Mouse (Mus musculus): ENCODE results near the gene Atrnl1.

Atrnl1 gene

GRCm38 (mm10) chr19:58075252-58075651, 464.4 kb downstream of the Atrnl1 start:
- DNase-seq (ENCODE audit: low read depth): no peak

- no peak for DNase-seq (ENCODE audit: low read depth)
These were observed 466.1 kb downstream of the Atrnl1 start for GRCm38 (mm10) chr19:58076961-58077371.

- no peak for DNase-seq (ENCODE audit: low read depth)
These were observed 466.8 kb downstream of the Atrnl1 start for GRCm38 (mm10) chr19:58077529-58078070.

- no peak for DNase-seq (ENCODE audit: low read depth)
These were observed 469.3 kb downstream of the Atrnl1 start for GRCm38 (mm10) chr19:58080168-58080567.

- DNase-seq (ENCODE audit: low read depth): no peak
These were observed 471.9 kb downstream of the Atrnl1 start for GRCm38 (mm10) chr19:58082751-58083150.

GRCm38 (mm10) chr19:58084826-58085225, 474.0 kb downstream of the Atrnl1 start:
- DNase-seq (ENCODE audit: low read depth): no peak

- no peak for DNase-seq (ENCODE audit: low read depth)
These were observed 475.9 kb downstream of the Atrnl1 start for GRCm38 (mm10) chr19:58086734-58087133.

GRCm38 (mm10) chr19:58087901-58088300, 477.1 kb downstream of the Atrnl1 start:
- no peak for DNase-seq (ENCODE audit: low read depth)

GRCm38 (mm10) chr19:58088433-58088832, 477.6 kb downstream of the Atrnl1 start:
- no peak for DNase-seq (ENCODE audit: low read depth)

- no peak for DNase-seq (ENCODE audit: low read depth)
These were observed 481.1 kb downstream of the Atrnl1 start for GRCm38 (mm10) chr19:58091911-58092310.

GRCm38 (mm10) chr19:58094781-58095543, 484.1 kb downstream of the Atrnl1 start:
- no peak for DNase-seq (ENCODE audit: low read depth)

GRCm38 (mm10) chr19:58095776-58096175, 484.9 kb downstream of the Atrnl1 start:
- no peak for DNase-seq (ENCODE audit: low read depth)

- no peak for DNase-seq (ENCODE audit: low read depth)
These were observed 486.4 kb downstream of the Atrnl1 start for GRCm38 (mm10) chr19:58097195-58097594.

- no peak for DNase-seq (ENCODE audit: low read depth)
These were observed 488.7 kb downstream of the Atrnl1 start for GRCm38 (mm10) chr19:58099539-58099938.

- DNase-seq (ENCODE audit: low read depth): no peak
These were observed 489.5 kb downstream of the Atrnl1 start for GRCm38 (mm10) chr19:58100381-58100780.

- peak; percentile 83 for DNase-seq (ENCODE audit: low read depth)
These were observed 493.7 kb downstream of the Atrnl1 start for GRCm38 (mm10) chr19:58104544-58104943.

- no peak for DNase-seq (ENCODE audit: low read depth)
These were observed 496.8 kb downstream of the Atrnl1 start for GRCm38 (mm10) chr19:58107632-58108031.

- DNase-seq (ENCODE audit: low read depth): no peak
These were observed 499.7 kb downstream of the Atrnl1 start for GRCm38 (mm10) chr19:58110491-58110890.

- DNase-seq (ENCODE audit: low read depth): no peak
These were observed 500.5 kb downstream of the Atrnl1 start for GRCm38 (mm10) chr19:58111291-58111690.

- no peak for DNase-seq (ENCODE audit: low read depth)
These were observed 501.3 kb downstream of the Atrnl1 start for GRCm38 (mm10) chr19:58112151-58112550.

GRCm38 (mm10) chr19:58113092-58113731, 502.4 kb downstream of the Atrnl1 start:
- DNase-seq (ENCODE audit: low read depth): no peak

- no peak for DNase-seq (ENCODE audit: low read depth)
These were observed 506.8 kb downstream of the Atrnl1 start for GRCm38 (mm10) chr19:58117595-58117994.

- DNase-seq (ENCODE audit: low read depth): no peak
These were observed 507.5 kb downstream of the Atrnl1 start for GRCm38 (mm10) chr19:58118141-58118835.

Measured in fibroblast of lung, adult 2 months (primary cell).